Mouse (Mus musculus) limb, embryonic 12.5 days (tissue): ENCODE measurements around the gene Kat6b. TPM values are rescaled to one million over a fixed set of nuclear protein-coding genes. Genes with fewer than 3 reads are reported as not detected.
"Not testable (repeated sequence)": the region's sequence is repeated elsewhere in the genome, so short reads cannot be mapped to it uniquely, and the experiment has no call there.

Experiments
- ATAC-seq: fragments of 200-750 bp; cut with Nextera tagmentation; 2 replicates; pipeline ENCODE4 v1.8.0; 2017; ENCODE audit warnings: low read depth, moderate TSS enrichment; ENCODE audit not compliant: insufficient number of reproducible peaks, insufficient read depth, low FRiP score, low TSS enrichment
- H3K27ac ChIP-seq: fragments of 300-500 bp; sonication (generic); 2 replicates; pipeline ENCODE4 v1.5.1; 2016; ENCODE audit warnings: mild to moderate bottlenecking, moderate library complexity
- H3K27me3 ChIP-seq: fragments of 300-500 bp; sonication (generic); 2 replicates; pipeline ENCODE4 v1.6.1; 2016; ENCODE audit warnings: mild to moderate bottlenecking, moderate library complexity
- H3K36me3 ChIP-seq: fragments of 300-500 bp; sonication (generic); 2 replicates; pipeline ENCODE4 v1.6.1; 2016; ENCODE audit warnings: mild to moderate bottlenecking, moderate library complexity
- H3K4me1 ChIP-seq: fragments of 300-500 bp; sonication (generic); replicated peaks from 2 replicates; pipeline ENCODE4 v1.6.1; 2016
- H3K4me2 ChIP-seq: fragments of 300-500 bp; sonication (generic); 2 replicates; pipeline ENCODE4 v1.6.1; 2016; ENCODE audit warnings: mild to moderate bottlenecking, moderate library complexity
- H3K4me3 ChIP-seq: fragments of 300-500 bp; sonication (generic); replicated peaks from 2 replicates; pipeline ENCODE4 v1.5.1; 2016; ENCODE audit warnings: mild to moderate bottlenecking
- H3K9ac ChIP-seq: fragments of 300-500 bp; sonication (generic); replicated peaks from 2 replicates; pipeline ENCODE4 v1.6.1; 2016; ENCODE audit warnings: mild to moderate bottlenecking, moderate library complexity
- H3K9me3 ChIP-seq: fragments of 300-500 bp; sonication (generic); 2 replicates; pipeline ENCODE4 v1.6.1; 2016; ENCODE audit warnings: mild to moderate bottlenecking, moderate library complexity
- WGBS: fragments of 180-500 bp; shearing (Covaris S2); methylation state at CpG from one replicate; pipeline ENCODE4 v1.1.7; 2016; 5-methylcytosine and 5-hydroxymethylcytosine counted together
- polyA plus RNA-seq: library from polyadenylated mRNA; unstranded; fragments of >200 nt; fragmentation: Nextera tagmentation; extraction: Ambion mirVana; gene quantifications from 2 replicates; pipeline ENCODE4 v1.2.1, GENCODE M21; 2016

Kat6b gene
- polyA plus RNA-seq, 1 experiment from 2014 or later: 31.3 TPM

DNA sequence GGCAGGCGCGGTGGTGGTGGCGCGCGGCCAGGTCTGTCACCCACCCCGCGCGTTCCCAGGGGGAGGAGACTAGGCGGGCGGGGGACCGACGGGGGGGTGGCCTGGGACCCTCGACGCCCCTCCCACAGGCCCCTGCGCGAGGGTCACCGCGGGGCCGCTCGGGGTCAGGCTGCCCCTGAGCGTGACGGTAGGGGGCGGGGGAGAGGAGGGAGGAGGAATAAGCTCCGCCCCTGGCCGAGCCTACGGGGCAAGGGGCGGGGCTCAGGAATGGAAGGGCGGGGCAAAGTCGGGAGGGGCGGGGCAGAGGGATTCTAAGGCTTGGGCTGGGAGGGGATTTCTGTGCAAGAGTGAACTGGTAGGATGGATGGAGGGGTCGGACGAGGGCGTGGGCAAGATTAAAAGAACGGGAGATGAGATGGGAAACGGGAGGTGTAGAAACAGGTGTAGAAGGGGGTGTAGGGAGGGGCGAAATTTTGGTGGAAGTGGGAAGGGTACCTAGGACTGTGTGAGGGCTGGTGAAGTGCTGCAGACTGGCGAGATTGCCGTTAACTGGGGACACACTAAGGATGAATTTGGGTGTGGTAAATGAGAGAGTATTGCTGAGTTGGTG is 19.9 kb downstream of the Kat6b start:
- ATAC-seq: no peak
- Histone ChIP-seq H3K27me3 (no peaks in the 10 kb centered on the region), H3K27ac (peak overlapping the region; percentile 94), H3K4me1 (peaks cover 62% of the 10 kb centered on the region), H3K9ac (peak overlapping the region; percentile 73), H3K4me3 (peak overlapping the region; percentile 88), H3K4me2 (peak overlapping the region; percentile 60), H3K9me3 (no peaks in the 10 kb centered on the region), H3K36me3 (peaks cover 6% of the 10 kb centered on the region)
- 2% methylated on average over 31 of the region's 38 CpGs for WGBS

- Histone ChIP-seq H3K9ac (no peak overlapping the region), H3K4me2 (peak overlapping the region; percentile 6; the same call in 1 of the 2 replicates), H3K4me3 (no peak overlapping the region), H3K36me3 (peaks cover 16% of the 10 kb centered on the region), H3K27ac (0 out of 2 replicates have a peak overlapping the region, but pooled peaks have one; percentile 31), H3K9me3 (peaks cover 4% of the 10 kb centered on the region; the same call in 1 of the 2 replicates), H3K4me1 (peaks cover 44% of the 10 kb centered on the region), H3K27me3 (no peaks in the 10 kb centered on the region)
- ATAC-seq: no peak
- WGBS: 32% methylated on average over 4 of the region's 4 CpGs
Observed at GRCm38 (mm10) chr14:21505036-21505435, 23.8 kb downstream of the Kat6b start.

DNA sequence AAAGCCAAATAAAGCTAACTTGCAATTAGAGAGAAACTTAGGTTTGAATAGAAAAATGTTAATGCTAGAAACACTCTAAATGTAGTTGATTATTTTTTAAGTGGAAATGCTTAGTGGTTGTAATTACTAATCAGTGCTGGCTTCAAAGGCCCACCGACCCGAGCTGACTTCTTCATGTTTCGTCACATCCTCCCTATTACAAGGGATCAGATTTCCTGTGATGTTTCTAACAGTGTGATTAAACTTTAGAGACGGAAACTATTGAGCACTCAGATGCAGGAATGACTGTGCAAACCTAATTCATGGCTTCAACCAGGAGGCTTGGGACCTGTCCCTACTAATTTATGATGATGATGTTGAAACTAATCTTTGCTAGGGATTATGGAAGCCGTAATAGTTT is 25.8 kb downstream of the Kat6b start:
- H3K36me3 ChIP-seq: peaks cover 20% of the 10 kb centered on the region
- no peaks in the 10 kb centered on the region for H3K27me3 ChIP-seq
- H3K9me3 ChIP-seq: peaks cover 4% of the 10 kb centered on the region; the same call in 1 of the 2 replicates
- no peak overlapping the region for H3K27ac ChIP-seq
- H3K9ac ChIP-seq: no peak overlapping the region
- 38% methylated on average over 5 of the region's 5 CpGs for WGBS
- ATAC-seq: no peak
- no peak overlapping the region for H3K4me2 ChIP-seq
- peaks cover 34% of the 10 kb centered on the region for H3K4me1 ChIP-seq
- no peak overlapping the region for H3K4me3 ChIP-seq

GRCm38 (mm10) chr14:21509111-21509905 is 28.1 kb downstream of the Kat6b start:
- H3K9ac ChIP-seq: no peak overlapping the region
- no peak for ATAC-seq
- no peak overlapping the region for H3K4me3 ChIP-seq
- H3K9me3 ChIP-seq: peaks cover 4% of the 10 kb centered on the region
- WGBS: 80% methylated on average over 3 of the region's 3 CpGs
- H3K4me2 ChIP-seq: no peak overlapping the region
- H3K27me3 ChIP-seq: no peaks in the 10 kb centered on the region
- peaks cover 24% of the 10 kb centered on the region for H3K36me3 ChIP-seq
- no peak overlapping the region for H3K27ac ChIP-seq
- H3K4me1 ChIP-seq: peaks cover 13% of the 10 kb centered on the region

GRCm38 (mm10) chr14:21511438-21511837 is 30.2 kb downstream of the Kat6b start:
- Histone ChIP-seq H3K9ac (no peak overlapping the region), H3K4me2 (no peak overlapping the region), H3K4me3 (no peak overlapping the region), H3K36me3 (peaks cover 31% of the 10 kb centered on the region), H3K4me1 (no peaks in the 10 kb centered on the region), H3K9me3 (peaks cover 4% of the 10 kb centered on the region), H3K27ac (no peak overlapping the region), H3K27me3 (no peaks in the 10 kb centered on the region)
- 91% methylated on average over 6 of the region's 6 CpGs for WGBS
- no peak for ATAC-seq

DNA sequence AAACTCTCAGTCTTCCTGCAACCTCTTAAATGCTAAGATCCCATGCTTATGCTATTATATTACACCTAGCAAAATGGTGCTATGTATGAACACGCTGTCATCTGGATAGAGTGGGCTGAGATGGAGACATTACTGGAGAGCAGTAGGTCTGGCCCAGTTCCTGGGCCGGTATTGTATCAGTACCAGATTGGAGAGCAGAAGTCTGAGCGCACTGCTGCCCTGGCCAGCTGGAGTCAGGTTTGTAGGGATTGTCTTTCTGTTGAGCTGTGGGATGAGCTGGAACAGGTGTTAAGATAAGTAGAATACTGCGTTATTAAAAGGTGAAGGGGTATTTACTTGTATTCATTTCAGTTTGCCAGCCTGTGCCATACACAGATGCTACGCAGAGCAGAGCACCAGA is 34.3 kb downstream of the Kat6b start:
- Histone ChIP-seq H3K4me3 (no peak overlapping the region), H3K4me1 (peaks cover 11% of the 10 kb centered on the region), H3K36me3 (peaks cover 58% of the 10 kb centered on the region), H3K9ac (no peak overlapping the region), H3K9me3 (no peaks in the 10 kb centered on the region; the same call in 1 of the 2 replicates), H3K27ac (no peak overlapping the region), H3K27me3 (no peaks in the 10 kb centered on the region), H3K4me2 (no peak overlapping the region)
- 94% methylated on average over 5 of the region's 5 CpGs for WGBS
- ATAC-seq: no peak

GRCm38 (mm10) chr14:21519307-21519706 is 38.1 kb downstream of the Kat6b start:
- no peak for ATAC-seq
- WGBS: 90% methylated on average over 3 of the region's 3 CpGs
- H3K27ac ChIP-seq: no peak overlapping the region
- peaks cover 34% of the 10 kb centered on the region for H3K4me1 ChIP-seq
- no peaks in the 10 kb centered on the region for H3K9me3 ChIP-seq
- no peaks in the 10 kb centered on the region for H3K27me3 ChIP-seq
- H3K9ac ChIP-seq: no peak overlapping the region
- no peak overlapping the region for H3K4me3 ChIP-seq
- no peak overlapping the region for H3K4me2 ChIP-seq
- H3K36me3 ChIP-seq: peaks cover 50% of the 10 kb centered on the region

DNA sequence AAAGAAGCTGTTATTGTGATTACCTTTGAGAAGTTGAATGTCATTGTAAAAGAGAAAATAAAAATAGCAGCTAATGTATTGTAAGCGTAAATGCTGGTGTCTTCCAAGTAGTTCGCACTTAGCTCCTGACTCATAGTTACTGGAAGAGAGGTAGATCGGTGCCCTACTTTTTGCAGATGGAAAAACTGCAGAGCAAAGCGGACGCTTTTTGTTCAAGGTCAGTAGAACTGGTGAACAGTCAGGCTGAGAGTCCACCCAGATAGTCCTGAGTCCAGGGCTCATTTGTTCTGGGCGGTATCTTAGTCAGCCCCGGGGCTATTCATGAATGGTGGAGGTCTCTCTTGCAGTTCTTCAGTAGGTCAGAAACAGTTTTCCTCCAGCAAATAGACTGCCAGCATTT is 39.3 kb downstream of the Kat6b start:
- H3K4me3 ChIP-seq: no peak overlapping the region
- H3K27me3 ChIP-seq: no peaks in the 10 kb centered on the region
- H3K27ac ChIP-seq: no peak overlapping the region
- no peak overlapping the region for H3K4me2 ChIP-seq
- H3K9ac ChIP-seq: no peak overlapping the region
- H3K4me1 ChIP-seq: peaks cover 42% of the 10 kb centered on the region
- ATAC-seq: no peak
- H3K9me3 ChIP-seq: no peaks in the 10 kb centered on the region
- 77% methylated on average over 7 of the region's 7 CpGs for WGBS
- H3K36me3 ChIP-seq: peaks cover 44% of the 10 kb centered on the region

DNA sequence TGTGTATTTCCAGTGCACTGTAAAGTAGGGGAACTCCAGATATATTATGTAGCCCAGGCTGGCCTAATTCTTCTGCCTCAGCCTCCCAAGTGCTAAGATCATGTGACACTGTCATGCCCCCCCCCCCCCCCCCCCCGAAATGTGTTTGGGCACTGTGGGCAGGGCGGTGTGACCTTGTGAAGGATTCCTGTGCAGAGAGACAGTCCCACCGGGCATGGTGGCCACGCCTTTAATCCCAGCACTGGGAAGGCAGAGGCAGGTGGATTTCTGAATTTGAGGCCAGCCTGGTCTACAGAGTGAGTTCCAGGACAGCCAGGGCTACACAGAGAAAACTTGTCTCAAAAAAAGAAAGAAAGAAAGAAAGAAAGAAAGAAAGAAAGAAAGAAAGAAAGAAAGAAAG is 40.3 kb downstream of the Kat6b start:
- H3K9me3 ChIP-seq, H3K27me3 ChIP-seq, H3K4me2 ChIP-seq, ATAC-seq, H3K9ac ChIP-seq, H3K27ac ChIP-seq, H3K4me3 ChIP-seq: not testable (repeated sequence)
- H3K4me1 ChIP-seq: peaks cover 52% of the 10 kb centered on the region
- peaks cover 37% of the 10 kb centered on the region for H3K36me3 ChIP-seq
- 85% methylated on average over 4 of the region's 4 CpGs for WGBS

- H3K9me3 ChIP-seq: no peaks in the 10 kb centered on the region
- ATAC-seq: no peak
- H3K4me1 ChIP-seq: peaks cover 55% of the 10 kb centered on the region
- no peak overlapping the region for H3K4me2 ChIP-seq
- no peak overlapping the region for H3K9ac ChIP-seq
- no peak overlapping the region for H3K27ac ChIP-seq
- no peaks in the 10 kb centered on the region for H3K27me3 ChIP-seq
- 85% methylated on average over 16 of the region's 16 CpGs for WGBS
- H3K36me3 ChIP-seq: peaks cover 28% of the 10 kb centered on the region
- no peak overlapping the region for H3K4me3 ChIP-seq
Observed at GRCm38 (mm10) chr14:21522312-21522978, 41.2 kb downstream of the Kat6b start.

- Histone ChIP-seq H3K27me3 (no peaks in the 10 kb centered on the region), H3K9me3 (no peaks in the 10 kb centered on the region), H3K4me1 (peaks cover 59% of the 10 kb centered on the region), H3K9ac (no peak overlapping the region), H3K27ac (peak overlapping the region; percentile 60), H3K36me3 (peaks cover 20% of the 10 kb centered on the region), H3K4me2 (no peak overlapping the region), H3K4me3 (no peak overlapping the region)
- ATAC-seq: no peak
- 31% methylated on average over 9 of the region's 9 CpGs for WGBS
Observed at GRCm38 (mm10) chr14:21523234-21523633, 42.0 kb downstream of the Kat6b start.
